Mouse (Mus musculus): ENCODE measurements around the gene Pcsk4.

Pcsk4 gene

GRCm38 (mm10) chr10:80339941-80340750 is 10.8 kb upstream of the Pcsk4 start:
- TF ChIP-seq GATA4 (IDR thresholded peaks at IDR 0.05; ENCODE audit: insufficient replicate concordance, low read length) = no peak

GRCm38 (mm10) chr10:80336263-80336662 is 7.0 kb upstream of the Pcsk4 start:
- no peak for TF ChIP-seq GATA4 (IDR thresholded peaks at IDR 0.05; ENCODE audit: insufficient replicate concordance, low read length)

GRCm38 (mm10) chr10:80332525-80332989 is 3.3 kb upstream of the Pcsk4 start:
- TF ChIP-seq GATA4 (IDR thresholded peaks at IDR 0.05; ENCODE audit: insufficient replicate concordance, low read length) = no peak

GRCm38 (mm10) chr10:80331636-80332524 is 2.6 kb upstream of the Pcsk4 start:
- peak; percentile 95 for TF ChIP-seq GATA4 (IDR thresholded peaks at IDR 0.05; ENCODE audit: insufficient replicate concordance, low read length)

GRCm38 (mm10) chr10:80330888-80331287 is 1.6 kb upstream of the Pcsk4 start:
- TF ChIP-seq GATA4 (IDR thresholded peaks at IDR 0.05; ENCODE audit: insufficient replicate concordance, low read length) = no peak

GRCm38 (mm10) chr10:80330084-80330483 is 786 bp upstream of the Pcsk4 start:
- TF ChIP-seq GATA4 (IDR thresholded peaks at IDR 0.05; ENCODE audit: insufficient replicate concordance, low read length) = no peak

GRCm38 (mm10) chr10:80325045-80325444 is 4.3 kb downstream of the Pcsk4 start:
- no peak for TF ChIP-seq GATA4 (IDR thresholded peaks at IDR 0.05; ENCODE audit: insufficient replicate concordance, low read length)

- no peak for TF ChIP-seq GATA4 (IDR thresholded peaks at IDR 0.05; ENCODE audit: insufficient replicate concordance, low read length)
Measured at GRCm38 (mm10) chr10:80324120-80325037, 4.9 kb downstream of the Pcsk4 start.

GRCm38 (mm10) chr10:80323261-80324119 is 5.8 kb downstream of the Pcsk4 start:
- TF ChIP-seq GATA4 (IDR thresholded peaks at IDR 0.05; ENCODE audit: insufficient replicate concordance, low read length) = no peak

- TF ChIP-seq GATA4 (IDR thresholded peaks at IDR 0.05; ENCODE audit: insufficient replicate concordance, low read length) = no peak
Measured at GRCm38 (mm10) chr10:80322811-80323211, 6.5 kb downstream of the Pcsk4 start.

- TF ChIP-seq GATA4 (IDR thresholded peaks at IDR 0.05; ENCODE audit: insufficient replicate concordance, low read length) = no peak
Measured at GRCm38 (mm10) chr10:80321670-80322581, 7.4 kb downstream of the Pcsk4 start.

GRCm38 (mm10) chr10:80321014-80321669 is 8.2 kb downstream of the Pcsk4 start:
- no peak for TF ChIP-seq GATA4 (IDR thresholded peaks at IDR 0.05; ENCODE audit: insufficient replicate concordance, low read length)

Data from liver, adult (tissue).